Comparison of ENCODE assay signal across 9 mouse cellular contexts in the genomic region with DNA sequence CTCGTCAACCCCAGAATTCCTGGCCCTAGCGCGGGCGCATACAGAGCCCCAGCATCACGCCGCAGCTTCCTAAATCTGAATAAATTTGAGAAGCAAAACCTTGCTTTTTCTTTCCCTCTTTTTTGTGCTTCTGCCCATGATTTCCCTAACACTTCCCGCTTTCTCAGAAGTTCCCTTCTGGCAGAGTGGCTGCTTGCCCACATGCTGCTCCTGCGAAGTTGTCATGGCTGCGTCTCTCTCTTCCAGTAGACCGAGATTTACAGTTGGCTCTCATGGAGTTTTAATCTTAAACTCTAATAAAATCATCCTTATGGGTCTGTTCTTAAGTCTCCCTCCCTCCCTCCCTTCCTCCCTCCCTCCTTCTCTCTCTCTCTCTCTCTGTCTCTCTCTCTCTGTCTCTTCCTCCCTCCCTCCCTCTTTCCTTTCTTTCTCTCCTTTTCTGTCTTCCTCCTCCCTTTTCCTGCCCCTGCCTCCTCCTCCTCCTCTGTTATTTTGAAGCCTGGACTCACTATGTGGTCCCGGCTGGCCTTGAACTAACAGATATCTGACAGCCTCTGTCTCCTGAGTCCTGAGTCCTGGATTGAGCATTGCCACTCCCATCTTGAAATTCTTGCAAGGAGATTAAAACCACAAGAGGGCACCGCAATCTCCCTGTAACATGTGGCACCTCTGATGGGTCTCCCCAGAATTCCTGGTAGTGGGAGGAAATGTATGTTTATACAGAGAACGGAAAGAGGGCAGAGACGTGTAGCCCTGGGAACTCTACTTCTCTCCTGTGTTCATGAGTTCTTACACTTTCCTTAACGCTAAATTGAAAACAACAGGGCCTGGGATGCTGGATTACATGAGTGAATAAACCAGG. TPM values are rescaled to one million over a fixed set of nuclear protein-coding genes. Genes with fewer than 3 reads are reported as not detected.
A peak's percentile ranks its signal among the peaks of the same experiment; 100 is the strongest.
DNase-seq lines count a peak whose midpoint lies in the region; ATAC-seq and TF ChIP-seq lines count a peak whose summit lies in the region.
"Had no signal": no experiment of that assay in that cellular context is flagged by ENCODE, and none has a peak within 500 bp of the region (broad histone marks: within the 10 kb centered on the region; RNA-seq: fewer than 3 reads in every experiment).

No protein-coding gene starts in this region.

- TF ChIP-seq CTCF in brain, embryonic 14.5 days (IDR thresholded peaks at IDR 0.05; ENCODE audit: borderline replicate concordance, extremely low read depth, insufficient read depth, insufficient read length): no peak
- no peak for TF ChIP-seq CTCF in stomach, postnatal 0 days (IDR thresholded peaks at IDR 0.05; ENCODE audit: low read depth)
- no peak for TF ChIP-seq CTCF in cerebellum, adult 2 months (IDR thresholded peaks at IDR 0.05; ENCODE audit: borderline replicate concordance, insufficient read depth, low read depth, low read length)

- H3K4me2 ChIP-seq in heart, embryonic 12.5 days: peak overlapping the region; percentile 47
- peak overlapping the region; percentile 37 for H3K4me2 ChIP-seq in intestine, embryonic 14.5 days (ENCODE audit: low read length)
- peak overlapping the region; percentile 48 for H3K4me2 ChIP-seq in lung, embryonic 16.5 days (ENCODE audit: low read depth, low read length)
- peak overlapping the region; percentile 19; the same call in 1 of the 2 replicates for H3K4me2 ChIP-seq in stomach, postnatal 0 days (replicated peaks; ENCODE audit: low read depth)

- no peak overlapping the region for H3K27ac ChIP-seq in heart, embryonic 12.5 days (ENCODE audit: poor library complexity, severe bottlenecking)
- peak overlapping the region; percentile 16; the same call in 1 of the 2 replicates for H3K27ac ChIP-seq in intestine, embryonic 14.5 days (ENCODE audit: low read depth)
- H3K27ac ChIP-seq in lung, embryonic 16.5 days (ENCODE audit: low read length): no peak overlapping the region
- H3K27ac ChIP-seq in stomach, postnatal 0 days (replicated peaks): no peak overlapping the region
- no peak overlapping the region for H3K27ac ChIP-seq in cerebellum, adult 2 months (ENCODE audit: insufficient read depth, low read length)

- no peak overlapping the region for H3K9ac ChIP-seq in heart, embryonic 12.5 days
- H3K9ac ChIP-seq in intestine, embryonic 14.5 days (ENCODE audit: low read length): peak overlapping the region; percentile 27; the same call in 1 of the 2 replicates
- peak overlapping the region; percentile 34; the same call in 1 of the 2 replicates for H3K9ac ChIP-seq in lung, embryonic 16.5 days (ENCODE audit: low read length)
- no peak overlapping the region for H3K9ac ChIP-seq in stomach, postnatal 0 days (ENCODE audit: low read length)

- WGBS in heart, embryonic 12.5 days: 52% methylated on average over 15 of the region's 15 CpGs
- 57% methylated on average over 15 of the region's 15 CpGs for WGBS in intestine, embryonic 14.5 days
- 49% methylated on average over 15 of the region's 15 CpGs for WGBS in lung, embryonic 16.5 days
- WGBS in stomach, postnatal 0 days: 60% methylated on average over 15 of the region's 15 CpGs
- 51% methylated on average over 15 of the region's 15 CpGs for WGBS in cerebellum, adult 2 months

- TF ChIP-seq POLR2A in brain, embryonic 14.5 days (IDR thresholded peaks at IDR 0.05; ENCODE audit: borderline replicate concordance, extremely low read depth, insufficient read depth, insufficient read length, poor library complexity, severe bottlenecking): no peak
- TF ChIP-seq POLR2A in cerebellum, adult 2 months (IDR thresholded peaks at IDR 0.05; ENCODE audit: borderline replicate concordance, insufficient read depth, low read length): no peak

- DNase-seq in heart, adult 8-10 months (ENCODE audit: low spot score): no peak
- peak; percentile 76 for DNase-seq in brain, embryonic 14.5 days (ENCODE audit: low read depth)
- DNase-seq in intestine, embryonic 14.5 days (ENCODE audit: low spot score): no peak
- no peak for DNase-seq in stomach, postnatal 0 days (ENCODE audit: low spot score)
- no peak for DNase-seq in cerebellum, adult 11 months
- no peak for DNase-seq in cerebellum, adult 2 months

- H3K27me3 ChIP-seq in heart, embryonic 12.5 days (replicated peaks): no peaks in the 10 kb centered on the region; the same call in 1 of the 2 replicates
- H3K27me3 ChIP-seq in intestine, embryonic 14.5 days (replicated peaks; ENCODE audit: control insufficient read depth, insufficient read depth, low read length): no peaks in the 10 kb centered on the region
- H3K27me3 ChIP-seq in lung, embryonic 16.5 days (ENCODE audit: control insufficient read depth, insufficient read depth, low read depth, low read length): no peaks in the 10 kb centered on the region
- H3K27me3 ChIP-seq in stomach, postnatal 0 days (ENCODE audit: control insufficient read depth, insufficient read depth, low read length): no peaks in the 10 kb centered on the region
- no peaks in the 10 kb centered on the region; the same call in 1 of the 2 replicates for H3K27me3 ChIP-seq in cerebellum, adult 2 months (ENCODE audit: control insufficient read depth, insufficient read depth, low read length)

- ATAC-seq in heart, embryonic 12.5 days (ENCODE audit: insufficient number of reproducible peaks, low FRiP score): 0 out of 2 replicates have a peak, but pooled peaks have one; percentile 6
- no peak for ATAC-seq in intestine, embryonic 14.5 days (replicated peaks; ENCODE audit: low FRiP score, low TSS enrichment, low read depth)
- 0 out of 2 replicates have a peak, but pooled peaks have one; percentile 1 for ATAC-seq in lung, embryonic 16.5 days (ENCODE audit: low read depth)
- ATAC-seq in stomach, postnatal 0 days (ENCODE audit: low FRiP score, low TSS enrichment): no peak

- H3K9me3 ChIP-seq in heart, embryonic 12.5 days (replicated peaks): no peaks in the 10 kb centered on the region
- H3K9me3 ChIP-seq in intestine, embryonic 14.5 days (ENCODE audit: control insufficient read depth, low read length): no peaks in the 10 kb centered on the region
- H3K9me3 ChIP-seq in lung, embryonic 16.5 days (ENCODE audit: control insufficient read depth, low read length): no peaks in the 10 kb centered on the region
- H3K9me3 ChIP-seq in stomach, postnatal 0 days (ENCODE audit: control insufficient read depth, low read length): no peaks in the 10 kb centered on the region

- H3K4me3 ChIP-seq in heart, embryonic 12.5 days: 0 out of 2 replicates have a peak overlapping the region, but pooled peaks have one; percentile 9
- peak overlapping the region; percentile 11; the same call in 1 of the 2 replicates for H3K4me3 ChIP-seq in intestine, embryonic 14.5 days (ENCODE audit: low read depth, low read length)
- peak overlapping the region; percentile 25 for H3K4me3 ChIP-seq in lung, embryonic 16.5 days (ENCODE audit: low read length)
- peak overlapping the region; percentile 17; the same call in 1 of the 2 replicates for H3K4me3 ChIP-seq in stomach, postnatal 0 days (ENCODE audit: low read depth, low read length)
- no peak overlapping the region for H3K4me3 ChIP-seq in cerebellum, adult 2 months (replicated peaks; ENCODE audit: insufficient read depth, low read depth, low read length)

- H3K36me3 ChIP-seq in heart, embryonic 12.5 days: no peaks in the 10 kb centered on the region
- no peaks in the 10 kb centered on the region for H3K36me3 ChIP-seq in intestine, embryonic 14.5 days (ENCODE audit: control insufficient read depth, insufficient read depth, low read length)
- no peaks in the 10 kb centered on the region for H3K36me3 ChIP-seq in lung, embryonic 16.5 days (ENCODE audit: control insufficient read depth, insufficient read depth, low read length)
- no peaks in the 10 kb centered on the region for H3K36me3 ChIP-seq in stomach, postnatal 0 days (ENCODE audit: control insufficient read depth, insufficient read depth, low read length)

- H3K4me1 ChIP-seq in heart, embryonic 12.5 days (replicated peaks): 0 out of 2 replicates have a peak, but pooled peaks cover 5% of the 10 kb centered on the region
- 0 out of 2 replicates have a peak, but pooled peaks cover 6% of the 10 kb centered on the region for H3K4me1 ChIP-seq in intestine, embryonic 14.5 days (replicated peaks; ENCODE audit: control insufficient read depth, insufficient read depth, low read length)
- H3K4me1 ChIP-seq in lung, embryonic 16.5 days (replicated peaks; ENCODE audit: control insufficient read depth, insufficient read depth, low read length): peaks cover 5% of the 10 kb centered on the region; the same call in 1 of the 2 replicates
- H3K4me1 ChIP-seq in stomach, postnatal 0 days (replicated peaks; ENCODE audit: control insufficient read depth, insufficient read depth): no peaks in the 10 kb centered on the region
- no peaks in the 10 kb centered on the region for H3K4me1 ChIP-seq in cerebellum, adult 2 months (ENCODE audit: control insufficient read depth, insufficient read depth, low read length)

- TF ChIP-seq EP300 in stomach, postnatal 0 days (optimal IDR thresholded peaks at IDR 0.05): no peak

RNA-seq across cellular contexts. Expression of a gene that starts 21.8 kb away (rescaled TPM):
- polyA plus RNA-seq in heart, embryonic 12.5 days (2016; fragmentation: Nextera tagmentation; extraction: Ambion mirVana): not detected in 2 replicates
- not detected for total RNA-seq in heart, adult 8-10 months (2022)
- 0.03 and 0.15 TPM in 2 replicates for polyA plus RNA-seq in brain, embryonic 14.5 days (2012; rRNA removed)
- 0.61 TPM in 1 of 2 replicates, not detected in the other for polyA plus RNA-seq in intestine, embryonic 14.5 days (2014; fragmentation: Nextera tagmentation; extraction: Ambion mirVana)
- polyA plus RNA-seq in lung, embryonic 16.5 days (2015; fragmentation: Nextera tagmentation; extraction: Ambion mirVana): 0.08 TPM in 1 of 2 replicates, not detected in the other
- polyA plus RNA-seq in stomach, postnatal 0 days (2015; fragmentation: Nextera tagmentation; extraction: Ambion mirVana): 5.8 and 6.9 TPM in 2 replicates
- 0.05 and 0.25 TPM in 2 replicates for polyA plus RNA-seq in cerebellum, adult 2 months (2012; rRNA removed)
- total RNA-seq: liver, adult 2 months had no signal
- polyA plus RNA-seq: liver, adult 2 months had no signal

Comparison
In these comparisons a context has a peak if more than half of its experiments do, and no peak if none do; other contexts are left out.
1. ATAC-seq: peak in heart, embryonic 12.5 days (single experiment) and lung, embryonic 16.5 days (single experiment); none in intestine, embryonic 14.5 days (single experiment) and stomach, postnatal 0 days (single experiment).
2. H3K9ac ChIP-seq: peak in intestine, embryonic 14.5 days (single experiment) and lung, embryonic 16.5 days (single experiment); none in heart, embryonic 12.5 days (single experiment) and stomach, postnatal 0 days (single experiment).
3. Peak in every context shown above with its lines, with median percentiles within 50 percentile points of each other: H3K4me2 ChIP-seq.